Comparison of ENCODE assay signal across 18 mouse cellular contexts in genomic region chr3:39725755-39726154, GRCm38 (mm10).
"Had no signal": no experiment of that assay in that cellular context is flagged by ENCODE, and none has a peak within 500 bp of the region (broad histone marks: within the 10 kb centered on the region; RNA-seq: fewer than 3 reads in every experiment).

No protein-coding gene starts in this region.

- H3K9ac ChIP-seq: liver, embryonic 13.5 days; liver, embryonic 15.5 days; liver, postnatal 0 days; midbrain, embryonic 13.5 days; midbrain, embryonic 15.5 days; neural tube, embryonic 12.5 days; stomach, embryonic 15.5 days had no signal

- H3K4me3 ChIP-seq: liver, embryonic 13.5 days; liver, embryonic 15.5 days; megakaryocyte, embryonic 14.5 days; midbrain, embryonic 13.5 days; midbrain, embryonic 15.5 days; neural tube, embryonic 12.5 days; stomach, embryonic 15.5 days had no signal

- ATAC-seq: liver, postnatal 0 days; midbrain, embryonic 13.5 days; midbrain, embryonic 15.5 days had no signal

- H3K27ac ChIP-seq: liver, embryonic 13.5 days; liver, embryonic 15.5 days; macrophage; midbrain, embryonic 13.5 days; midbrain, embryonic 15.5 days; neural tube, embryonic 12.5 days; stomach, embryonic 15.5 days had no signal

- H3K4me1 ChIP-seq: liver, embryonic 13.5 days; liver, embryonic 15.5 days; megakaryocyte, embryonic 14.5 days; midbrain, embryonic 13.5 days; midbrain, embryonic 15.5 days; neural tube, embryonic 12.5 days; stomach, embryonic 15.5 days had no signal

- DNase-seq: liver, embryonic 13.5 days; liver, postnatal 0 days; lung, adult 2 months; lung, postnatal 14 days; right cerebral cortex, postnatal 25 days; right cerebral cortex, postnatal 4 days; thymus, adult 2 months; thymus, postnatal 25 days; thymus, postnatal 4 days had no signal

- H3K36me3 ChIP-seq: liver, embryonic 13.5 days; liver, embryonic 15.5 days; midbrain, embryonic 13.5 days; midbrain, embryonic 15.5 days; neural tube, embryonic 12.5 days; stomach, embryonic 15.5 days had no signal

- H3K9me3 ChIP-seq: liver, embryonic 13.5 days; liver, embryonic 15.5 days; megakaryocyte, embryonic 14.5 days; midbrain, embryonic 13.5 days; midbrain, embryonic 15.5 days; neural tube, embryonic 12.5 days; stomach, embryonic 15.5 days had no signal

- H3K4me2 ChIP-seq: liver, embryonic 11.5 days; liver, embryonic 13.5 days; liver, embryonic 15.5 days; midbrain, embryonic 11.5 days; midbrain, embryonic 13.5 days; midbrain, embryonic 15.5 days; neural tube, embryonic 12.5 days; stomach, embryonic 15.5 days had no signal

- H3K27me3 ChIP-seq: liver, embryonic 13.5 days; liver, embryonic 15.5 days; megakaryocyte, embryonic 14.5 days; midbrain, embryonic 13.5 days; midbrain, embryonic 15.5 days; neural tube, embryonic 12.5 days; stomach, embryonic 15.5 days had no signal
